Mouse (Mus musculus): Measurements from ENCODE around the gene Gm20388.
A peak's percentile ranks its signal among the peaks of the same experiment; 100 is the strongest.

Gm20388 gene

GRCm38 (mm10) chr8:123717104-123717503 is 3806.5 kb downstream of the Gm20388 start:
- DNase-seq (ENCODE audit: low spot score in 2 of 2), result no peak

- DNase-seq (ENCODE audit: low spot score in 2 of 2), result peak; percentile 34 to 74
Observed at GRCm38 (mm10) chr8:123717516-123718490, 3807.2 kb downstream of the Gm20388 start.

- no peak for DNase-seq (ENCODE audit: low spot score in 2 of 2)
Observed at GRCm38 (mm10) chr8:123718752-123719151, 3808.1 kb downstream of the Gm20388 start.

GRCm38 (mm10) chr8:123719280-123719679 is 3808.6 kb downstream of the Gm20388 start:
- DNase-seq (ENCODE audit: low spot score in 2 of 2), result no peak

- no peak for DNase-seq (ENCODE audit: low spot score in 2 of 2)
Observed at GRCm38 (mm10) chr8:123719811-123720210, 3809.2 kb downstream of the Gm20388 start.

- no peak for DNase-seq (ENCODE audit: low spot score in 2 of 2)
Observed at GRCm38 (mm10) chr8:123720471-123721001, 3809.9 kb downstream of the Gm20388 start.

GRCm38 (mm10) chr8:123722245-123722644 is 3811.6 kb downstream of the Gm20388 start:
- no peak for DNase-seq (ENCODE audit: low spot score in 2 of 2)

GRCm38 (mm10) chr8:123724752-123725151 is 3814.1 kb downstream of the Gm20388 start:
- no peak for DNase-seq (ENCODE audit: low spot score in 2 of 2)

GRCm38 (mm10) chr8:123725261-123725660 is 3814.6 kb downstream of the Gm20388 start:
- no peak for DNase-seq (ENCODE audit: low spot score in 2 of 2)

- DNase-seq (ENCODE audit: low spot score in 2 of 2), result no peak
Observed at GRCm38 (mm10) chr8:123726759-123727158, 3816.1 kb downstream of the Gm20388 start.

- DNase-seq (ENCODE audit: low spot score in 2 of 2), result no peak
Observed at GRCm38 (mm10) chr8:123729055-123729785, 3818.6 kb downstream of the Gm20388 start.

- no peak for DNase-seq (ENCODE audit: low spot score in 2 of 2)
Observed at GRCm38 (mm10) chr8:123729786-123730411, 3819.3 kb downstream of the Gm20388 start.

GRCm38 (mm10) chr8:123732332-123732731 is 3821.7 kb downstream of the Gm20388 start:
- no peak for DNase-seq (ENCODE audit: low spot score in 2 of 2)

GRCm38 (mm10) chr8:123734486-123734885 is 3823.8 kb downstream of the Gm20388 start:
- no peak for DNase-seq (ENCODE audit: low spot score in 2 of 2)

- no peak for DNase-seq (ENCODE audit: low spot score in 2 of 2)
Observed at GRCm38 (mm10) chr8:123736974-123737373, 3826.3 kb downstream of the Gm20388 start.

- no peak for DNase-seq (ENCODE audit: low spot score in 2 of 2)
Observed at GRCm38 (mm10) chr8:123740263-123740662, 3829.6 kb downstream of the Gm20388 start.

GRCm38 (mm10) chr8:123741232-123741631 is 3830.6 kb downstream of the Gm20388 start:
- DNase-seq (ENCODE audit: low spot score in 2 of 2), result no peak

- DNase-seq (ENCODE audit: low spot score in 2 of 2), result no peak
Observed at GRCm38 (mm10) chr8:123746488-123746887, 3835.8 kb downstream of the Gm20388 start.

- no peak for DNase-seq (ENCODE audit: low spot score in 2 of 2)
Observed at GRCm38 (mm10) chr8:123747772-123748171, 3837.1 kb downstream of the Gm20388 start.

GRCm38 (mm10) chr8:123750171-123750693 is 3839.6 kb downstream of the Gm20388 start:
- no peak for DNase-seq (ENCODE audit: low spot score in 2 of 2)

- no peak for DNase-seq (ENCODE audit: low spot score in 2 of 2)
Observed at GRCm38 (mm10) chr8:123752773-123753468, 3842.3 kb downstream of the Gm20388 start.

All from urinary bladder, adult 18-20 months (tissue).